Mouse (Mus musculus) G1E (cell line): Measurements from ENCODE around the gene Otud3. TPM values are rescaled to one million over a fixed set of nuclear protein-coding genes. Genes with fewer than 3 reads are reported as not detected.

Experiments
- ATAC-seq: 2 replicates; pipeline ENCODE4 v1.8.0; 2016; ENCODE audit warnings: mild to moderate bottlenecking; ENCODE audit not compliant: insufficient number of reproducible peaks, poor library complexity, low FRiP score, severe bottlenecking; ENCODE audit errors: extremely low read depth
- DNase-seq: peaks from one replicate; pipeline ENCODE4 v3.0.0; 2012; ENCODE audit warnings: low spot score
- H3K27me3 ChIP-seq: 2 replicates; pipeline ENCODE4 v1.6.1; 2012; ENCODE audit warnings: mild to moderate bottlenecking, low read length, inconsistent platforms; ENCODE audit not compliant: insufficient read depth
- H3K36me3 ChIP-seq: replicated peaks from 2 replicates; pipeline ENCODE3; 2012; ENCODE audit warnings: mild to moderate bottlenecking, inconsistent platforms
- H3K4me1 ChIP-seq: 2 replicates; pipeline ENCODE4 v1.6.1; 2012; ENCODE audit warnings: low read depth, low read length, inconsistent platforms, mixed read lengths; ENCODE audit not compliant: insufficient read depth
- H3K4me3 ChIP-seq: 2 replicates; pipeline ENCODE4 v1.5.1; 2012; ENCODE audit warnings: low read depth, mild to moderate bottlenecking, inconsistent platforms, low read length, moderate library complexity, mixed read lengths
- H3K9me3 ChIP-seq: replicated peaks from 2 replicates; pipeline ENCODE4 v1.6.1; 2012; ENCODE audit warnings: inconsistent platforms
- CTCF ChIP-seq: IDR thresholded peaks from 2 replicates; pipeline ENCODE4 v1.5.1; 2012; ENCODE audit warnings: low read depth, low read length, inconsistent platforms, mixed read lengths
- GATA1 ChIP-seq: IDR thresholded peaks from 2 replicates; pipeline ENCODE4 v1.6.1; 2012; ENCODE audit warnings: borderline replicate concordance, low read length, inconsistent platforms, mixed read lengths
- GATA2 ChIP-seq: IDR thresholded peaks from 2 replicates; pipeline ENCODE4 v1.6.1; 2012; ENCODE audit warnings: low read depth, low read length, inconsistent platforms, borderline replicate concordance
- POLR2AphosphoS5 ChIP-seq: IDR thresholded peaks from 2 replicates; pipeline ENCODE4 v1.6.1; 2012; ENCODE audit warnings: low read depth, low read length, inconsistent platforms; ENCODE audit not compliant: insufficient replicate concordance
- TAL1 ChIP-seq: conservative IDR thresholded peaks from 2 replicates; pipeline ENCODE4 v1.6.1; 2012; ENCODE audit warnings: low read depth, low read length, inconsistent platforms, mixed read lengths
- polyA plus RNA-seq: library from polyadenylated mRNA; stranded (reverse); fragments of >175 nt; gene quantifications from 2 replicates; pipeline ENCODE4 v1.2.3, GENCODE M21; 2012
- total RNA-seq, 2 experiments: library from RNA; stranded (forward) in 1 of 2; stranded (reverse) in 1 of 2; fragments of 200-1000 nt in 1 of 2; fragments of >200 nt in 1 of 2; fragmentation: Nextera tagmentation in 1 of 2; gene quantifications; 2 replicates each; pipeline ENCODE4 v1.2.3; 2014 to 2017

Otud3 gene
- total and polyA plus RNA-seq, 3 experiments = 5.4 to 11.8 (median 11.0) TPM

DNA sequence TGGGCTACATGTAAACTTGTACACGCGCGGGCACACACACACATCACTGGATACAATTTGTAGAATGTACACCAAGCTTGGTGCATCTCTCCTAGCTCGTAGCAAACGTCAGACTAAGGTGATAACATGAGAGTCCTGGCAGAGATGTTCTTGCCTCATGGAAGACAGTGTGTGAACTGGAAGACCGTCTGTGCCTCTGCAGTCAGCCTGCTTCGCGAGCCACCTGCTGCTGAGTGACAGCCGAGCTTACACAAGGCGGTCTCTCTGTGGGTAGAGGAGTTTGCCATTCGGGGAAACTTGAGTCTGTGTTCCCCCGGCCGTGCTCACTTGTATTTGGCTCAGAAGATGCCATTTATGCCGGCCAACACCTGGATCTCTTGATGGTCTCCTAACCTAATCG is 55.3 kb downstream of the Otud3 start:
- ATAC-seq = no peak
- peak overlapping the region; percentile 11; the same call in 1 of the 2 replicates for H3K4me3 ChIP-seq

DNA sequence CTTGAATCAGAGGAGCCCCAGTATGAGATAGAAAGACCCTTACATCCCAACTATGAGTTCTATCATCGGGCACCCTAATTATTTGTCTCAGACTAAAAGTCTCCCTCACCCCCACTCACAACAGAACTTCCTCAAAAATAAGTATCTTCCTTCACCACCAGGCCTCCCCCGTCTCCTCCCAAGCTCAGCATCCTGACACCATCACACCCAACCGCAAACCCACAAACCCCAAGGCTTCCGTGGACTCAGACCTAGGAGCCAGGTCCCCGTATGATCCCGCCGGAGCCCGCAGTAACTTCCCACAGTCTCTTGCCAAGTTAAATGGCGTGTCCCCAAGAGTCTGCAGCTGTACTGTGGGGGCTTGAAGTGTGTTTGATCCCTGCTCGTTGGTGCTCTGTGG is 56.2 kb downstream of the Otud3 start:
- ATAC-seq = peak; percentile 15
- TF ChIP-seq GATA1 (no peak), POLR2AphosphoS5 (no peak), TAL1 (no peak), GATA2 (no peak), CTCF (no peak)
- Histone ChIP-seq H3K36me3 (peaks cover 20% of the 10 kb centered on the region), H3K27me3 (no peaks in the 10 kb centered on the region), H3K4me3 (no peak overlapping the region), H3K9me3 (no peaks in the 10 kb centered on the region), H3K4me1 (peaks cover 43% of the 10 kb centered on the region)
- no peak for DNase-seq

More for the DNA sequence above, 55.3 kb downstream of the Otud3 start:
- DNase-seq = no peak
- H3K27me3 ChIP-seq = no peaks in the 10 kb centered on the region
- peaks cover 45% of the 10 kb centered on the region for H3K4me1 ChIP-seq
- H3K9me3 ChIP-seq = no peaks in the 10 kb centered on the region
- H3K36me3 ChIP-seq = peaks cover 20% of the 10 kb centered on the region
- TF ChIP-seq GATA2 = no peak
- TF ChIP-seq POLR2AphosphoS5 = no peak
- TF ChIP-seq GATA1 = no peak
- TF ChIP-seq TAL1 = no peak
- TF ChIP-seq CTCF = no peak

DNA sequence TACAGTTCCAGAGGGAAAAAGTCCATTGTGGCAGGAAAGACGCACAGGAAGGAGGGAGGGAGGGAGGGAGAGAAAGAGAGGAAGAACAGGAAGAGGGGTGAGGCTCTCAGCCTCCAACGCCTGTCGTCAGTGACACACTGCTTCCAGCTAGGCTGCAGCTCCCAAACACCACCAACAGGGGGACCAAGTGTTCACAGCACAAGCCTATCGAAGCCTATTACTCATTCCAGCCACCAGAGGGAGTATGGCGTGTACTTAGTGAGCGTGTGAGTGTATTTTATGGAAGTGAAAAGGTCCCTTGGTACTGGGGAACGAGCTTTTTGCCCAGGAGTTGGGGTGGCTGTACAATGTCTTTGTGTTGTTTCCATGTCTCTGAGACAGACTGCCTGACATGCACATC is 57.3 kb downstream of the Otud3 start:
- ATAC-seq = peak; percentile 73
- DNase-seq = peak; percentile 25
- Histone ChIP-seq H3K27me3 (no peaks in the 10 kb centered on the region), H3K4me3 (no peak overlapping the region), H3K36me3 (peaks cover 20% of the 10 kb centered on the region), H3K9me3 (no peaks in the 10 kb centered on the region), H3K4me1 (peaks cover 43% of the 10 kb centered on the region)
- TF ChIP-seq POLR2AphosphoS5 (no peak), CTCF (peak; percentile 98), GATA1 (no peak), GATA2 (no peak), TAL1 (no peak)

DNA sequence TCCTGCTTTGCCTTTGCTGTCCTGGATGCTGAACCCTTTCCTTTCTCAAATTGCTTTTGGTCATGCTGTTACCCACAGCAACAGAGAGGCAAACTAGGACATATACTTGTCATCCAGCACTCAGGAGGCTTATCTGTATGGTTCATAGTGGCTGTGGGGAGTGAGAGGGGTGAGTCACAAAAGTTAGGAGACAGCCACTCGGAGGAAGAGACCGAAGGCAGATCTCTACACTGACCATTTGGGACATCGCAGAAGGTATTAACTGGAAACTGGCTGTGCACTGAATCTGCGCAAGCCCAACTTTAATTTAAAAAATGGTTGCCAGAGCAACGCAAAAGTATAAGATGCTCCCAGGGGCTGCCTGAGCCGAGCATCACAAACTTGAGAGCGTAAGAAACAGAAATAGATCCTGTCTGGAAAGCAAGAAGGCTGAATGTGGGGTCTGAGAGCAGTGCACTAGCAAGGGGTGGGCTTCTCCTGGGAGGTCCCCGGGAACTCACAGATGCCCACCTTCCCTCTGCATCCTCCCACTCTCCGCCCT is 58.6 kb downstream of the Otud3 start:
- TF ChIP-seq GATA1 = no peak
- no peak for TF ChIP-seq TAL1
- no peak for TF ChIP-seq GATA2
- no peak for TF ChIP-seq CTCF
- no peak for TF ChIP-seq POLR2AphosphoS5
- H3K27me3 ChIP-seq = no peaks in the 10 kb centered on the region
- H3K36me3 ChIP-seq = peaks cover 17% of the 10 kb centered on the region
- H3K9me3 ChIP-seq = no peaks in the 10 kb centered on the region
- H3K4me3 ChIP-seq = no peak overlapping the region
- no peak for DNase-seq
- ATAC-seq = no peak
- peaks cover 40% of the 10 kb centered on the region for H3K4me1 ChIP-seq

DNA sequence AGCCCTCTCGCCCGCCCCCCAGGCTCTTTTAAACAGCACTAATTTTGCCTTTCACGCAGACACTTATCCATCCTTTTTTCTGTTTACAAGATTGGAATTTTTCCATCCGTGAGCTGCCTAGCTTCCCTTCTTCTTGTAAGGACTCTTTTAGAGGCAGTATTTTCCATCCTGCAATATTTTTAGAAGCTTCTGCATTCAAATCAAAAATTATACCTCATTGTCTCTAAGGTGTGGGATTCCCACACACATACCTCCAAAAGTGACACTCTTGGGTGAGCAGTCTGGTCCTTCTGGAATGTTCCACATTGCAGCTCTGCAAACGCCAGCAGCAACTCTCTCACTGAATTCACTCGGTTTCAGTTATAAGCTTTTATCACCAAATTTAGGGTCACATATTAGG is 60.8 kb downstream of the Otud3 start:
- ATAC-seq = no peak
- no peak overlapping the region for H3K4me3 ChIP-seq
- H3K9me3 ChIP-seq = no peaks in the 10 kb centered on the region
- no peak for TF ChIP-seq GATA1
- TF ChIP-seq GATA2 = no peak
- no peak for TF ChIP-seq TAL1
- TF ChIP-seq CTCF = no peak
- TF ChIP-seq POLR2AphosphoS5 = no peak
- no peaks in the 10 kb centered on the region for H3K27me3 ChIP-seq
- H3K4me1 ChIP-seq = peaks cover 22% of the 10 kb centered on the region
- peaks cover 9% of the 10 kb centered on the region for H3K36me3 ChIP-seq
- DNase-seq = no peak

DNA sequence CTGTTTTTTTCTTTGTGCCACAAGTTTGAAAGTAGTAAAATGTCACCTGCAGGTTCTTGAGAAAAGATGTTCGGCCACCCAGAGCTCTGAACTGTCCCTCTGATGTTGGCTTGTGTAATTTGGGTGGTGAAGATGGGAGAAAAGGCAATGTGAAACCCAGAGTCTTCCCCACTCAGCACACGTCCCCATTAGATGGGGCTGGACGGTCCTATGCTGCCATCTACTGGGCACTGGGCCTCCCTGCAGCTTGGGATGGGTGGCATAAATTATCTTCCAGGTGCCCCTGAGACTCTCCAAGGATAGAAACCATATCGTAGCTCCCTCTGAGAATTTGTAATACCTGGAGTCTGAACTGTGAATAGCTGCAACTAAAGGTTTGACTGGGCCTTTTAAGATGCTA is 62.3 kb downstream of the Otud3 start:
- H3K36me3 ChIP-seq = peaks cover 9% of the 10 kb centered on the region
- peaks cover 9% of the 10 kb centered on the region for H3K4me1 ChIP-seq
- ATAC-seq = peak; percentile 47
- peak; percentile 59 for DNase-seq
- peak; percentile 99 for TF ChIP-seq CTCF
- TF ChIP-seq TAL1 = no peak
- no peak for TF ChIP-seq POLR2AphosphoS5
- TF ChIP-seq GATA1 = no peak
- TF ChIP-seq GATA2 = no peak
- no peaks in the 10 kb centered on the region for H3K9me3 ChIP-seq
- no peak overlapping the region for H3K4me3 ChIP-seq
- no peaks in the 10 kb centered on the region for H3K27me3 ChIP-seq

Other genes with a start within 250 kb of the Otud3 start
- not detected in 2 replicates for gene Pla2g2c, start 189.2 kb downstream of the Otud3 start, total RNA-seq (2014; fragmentation: Nextera tagmentation)
- 0.16 TPM in 1 of 2 replicates, not detected in the other for gene Pla2g2c, start 189.2 kb downstream of the Otud3 start, total RNA-seq (2017)
- not detected in 2 replicates for gene Pla2g2c, start 189.2 kb downstream of the Otud3 start, polyA plus RNA-seq
- gene Ubxn10, start 176.8 kb downstream of the Otud3 start, total RNA-seq (2014; fragmentation: Nextera tagmentation) = not detected in 2 replicates
- 0.33 TPM in 1 of 2 replicates, not detected in the other for gene Ubxn10, start 176.8 kb downstream of the Otud3 start, total RNA-seq (2017)
- gene Ubxn10, start 176.8 kb downstream of the Otud3 start, polyA plus RNA-seq = not detected in 2 replicates
- not detected in 2 replicates for gene Pla2g2f, start 156.3 kb downstream of the Otud3 start, total RNA-seq (2014; fragmentation: Nextera tagmentation)
- gene Pla2g2f, start 156.3 kb downstream of the Otud3 start, total RNA-seq (2017) = 0.11 TPM in 1 of 2 replicates, not detected in the other
- not detected in 2 replicates for gene Pla2g2f, start 156.3 kb downstream of the Otud3 start, polyA plus RNA-seq
- gene Pla2g2d, start 138.2 kb downstream of the Otud3 start, total RNA-seq (2014; fragmentation: Nextera tagmentation) = not detected in 2 replicates
- gene Pla2g2d, start 138.2 kb downstream of the Otud3 start, total RNA-seq (2017) = 0.12 TPM in 1 of 2 replicates, not detected in the other
- gene Pla2g2d, start 138.2 kb downstream of the Otud3 start, polyA plus RNA-seq = not detected in 2 replicates
- 32.6 and 32.7 TPM in 2 replicates for gene Pla2g5, start 50.5 kb downstream of the Otud3 start, total RNA-seq (2014; fragmentation: Nextera tagmentation)
- 10.3 and 16.4 TPM in 2 replicates for gene Pla2g5, start 50.5 kb downstream of the Otud3 start, total RNA-seq (2017)
- 12.7 and 14.7 TPM in 2 replicates for gene Pla2g5, start 50.5 kb downstream of the Otud3 start, polyA plus RNA-seq
- gene Gm13030, start 40.0 kb downstream of the Otud3 start, total RNA-seq (2014; fragmentation: Nextera tagmentation) = not detected in 2 replicates
- not detected in 2 replicates for gene Gm13030, start 40.0 kb downstream of the Otud3 start, total RNA-seq (2017)
- gene Gm13030, start 40.0 kb downstream of the Otud3 start, polyA plus RNA-seq = not detected in 2 replicates
- gene Pla2g2e, start 36.0 kb downstream of the Otud3 start, total RNA-seq (2014; fragmentation: Nextera tagmentation) = 1.1 TPM in 1 of 2 replicates, not detected in the other
- gene Pla2g2e, start 36.0 kb downstream of the Otud3 start, total RNA-seq (2017) = 0.22 and 0.23 TPM in 2 replicates
- gene Pla2g2e, start 36.0 kb downstream of the Otud3 start, polyA plus RNA-seq = 0.07 and 0.13 TPM in 2 replicates
- not detected in 2 replicates for gene Rnf186, start 53.2 kb upstream of the Otud3 start, total RNA-seq (2014; fragmentation: Nextera tagmentation)
- 0.12 and 0.27 TPM in 2 replicates for gene Rnf186, start 53.2 kb upstream of the Otud3 start, total RNA-seq (2017)
- not detected in 2 replicates for gene Rnf186, start 53.2 kb upstream of the Otud3 start, polyA plus RNA-seq
- gene Tmco4, start 58.9 kb upstream of the Otud3 start, total RNA-seq (2014; fragmentation: Nextera tagmentation) = 8.8 and 11.6 TPM in 2 replicates
- 16.3 and 16.5 TPM in 2 replicates for gene Tmco4, start 58.9 kb upstream of the Otud3 start, total RNA-seq (2017)
- gene Tmco4, start 58.9 kb upstream of the Otud3 start, polyA plus RNA-seq = 17.1 and 19.8 TPM in 2 replicates
- gene Htr6, start 161.6 kb upstream of the Otud3 start, total RNA-seq (2014; fragmentation: Nextera tagmentation) = not detected in 2 replicates
- gene Htr6, start 161.6 kb upstream of the Otud3 start, total RNA-seq (2017) = 0.06 TPM in 1 of 2 replicates, not detected in the other
- not detected in 2 replicates for gene Htr6, start 161.6 kb upstream of the Otud3 start, polyA plus RNA-seq
- not detected in 2 replicates for gene Nbl1, start 179.0 kb upstream of the Otud3 start, total RNA-seq (2014; fragmentation: Nextera tagmentation)
- gene Nbl1, start 179.0 kb upstream of the Otud3 start, total RNA-seq (2017) = 0.11 TPM in 1 of 2 replicates, not detected in the other
- gene Nbl1, start 179.0 kb upstream of the Otud3 start, polyA plus RNA-seq = 0.05 and 0.18 TPM in 2 replicates
- 342 and 377 TPM in 2 replicates for gene Minos1, start 217.2 kb upstream of the Otud3 start, total RNA-seq (2014; fragmentation: Nextera tagmentation)
- 323 and 338 TPM in 2 replicates for gene Minos1, start 217.2 kb upstream of the Otud3 start, total RNA-seq (2017)
- gene Minos1, start 217.2 kb upstream of the Otud3 start, polyA plus RNA-seq = 11.9 and 12.8 TPM in 2 replicates